Mouse (Mus musculus) frontal cortex, postnatal 10 days (tissue): Measurements from ENCODE around the gene Dennd6a.
"Not testable (repeated sequence)": the region's sequence is repeated elsewhere in the genome, so short reads cannot be mapped to it uniquely, and the experiment has no call there.

Experiments used
- DNase-seq, 2 experiments: peaks; one replicate each; pipeline ENCODE4 v3.0.0; 2022; ENCODE audit warnings: low spot score in 2 of 2, mixed read lengths in 1 of 2

Dennd6a gene

DNA sequence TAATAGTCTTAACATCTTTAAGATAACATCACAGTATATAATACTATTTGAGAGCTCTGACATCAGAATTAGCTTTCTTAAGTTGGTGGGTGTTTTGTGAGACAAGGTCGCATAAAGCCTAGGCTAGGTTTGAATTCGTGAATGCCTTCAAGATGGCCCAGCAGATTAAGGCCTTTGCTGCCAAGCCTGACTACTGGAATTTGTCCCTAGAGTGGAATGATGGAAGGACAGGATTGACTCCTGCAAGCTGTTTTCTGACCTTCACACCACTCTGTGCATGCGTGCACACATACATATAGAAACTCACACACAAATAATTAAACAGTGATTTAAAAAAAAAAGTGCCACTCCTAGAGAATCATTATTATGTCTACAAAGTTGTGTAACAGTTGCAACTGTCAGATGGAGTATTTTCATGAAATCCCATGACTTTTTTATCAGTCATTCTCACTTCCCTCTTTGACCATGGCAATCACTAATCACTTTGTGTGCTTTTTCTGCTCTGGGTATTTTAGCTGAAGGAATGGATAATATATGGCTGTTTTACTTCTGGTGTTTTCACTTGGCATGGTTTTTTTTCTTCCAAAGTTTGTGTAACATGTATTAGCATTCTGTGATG, 69.5 kb downstream of the Dennd6a start:
- DNase-seq = no peak

DNA sequence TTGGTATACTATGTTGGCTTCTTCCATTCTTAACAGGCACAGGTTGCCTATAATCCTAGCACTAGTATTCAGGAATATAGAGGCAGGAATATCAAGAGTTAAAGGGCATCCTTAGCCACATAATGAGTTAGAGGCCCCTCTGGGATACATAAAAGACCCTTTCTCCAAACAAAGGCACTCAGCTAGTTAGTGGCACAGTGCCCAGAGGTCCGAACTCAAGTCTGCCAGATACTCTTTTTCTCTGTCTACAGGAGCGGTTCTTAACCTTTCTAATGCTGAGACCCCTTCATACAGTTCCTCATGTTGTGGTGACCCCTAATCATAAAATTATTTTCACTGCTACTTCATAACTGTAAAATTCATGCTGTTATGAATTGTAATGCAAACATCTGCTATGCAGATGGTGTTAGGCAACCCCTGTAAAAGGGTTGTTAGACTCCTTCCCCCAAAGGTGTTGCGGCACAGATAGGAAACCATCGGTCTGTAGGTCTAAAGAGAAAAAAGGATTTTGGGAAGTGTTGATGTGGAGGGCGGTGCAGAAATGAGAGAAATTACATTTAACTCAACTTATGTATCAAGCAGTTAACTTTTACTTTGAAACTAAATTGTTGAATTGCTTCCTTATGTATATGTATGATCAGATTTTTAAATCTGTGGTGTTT, 72.5 kb downstream of the Dennd6a start:
- peak in 1 of 2 experiments; percentile 22 for DNase-seq

DNA sequence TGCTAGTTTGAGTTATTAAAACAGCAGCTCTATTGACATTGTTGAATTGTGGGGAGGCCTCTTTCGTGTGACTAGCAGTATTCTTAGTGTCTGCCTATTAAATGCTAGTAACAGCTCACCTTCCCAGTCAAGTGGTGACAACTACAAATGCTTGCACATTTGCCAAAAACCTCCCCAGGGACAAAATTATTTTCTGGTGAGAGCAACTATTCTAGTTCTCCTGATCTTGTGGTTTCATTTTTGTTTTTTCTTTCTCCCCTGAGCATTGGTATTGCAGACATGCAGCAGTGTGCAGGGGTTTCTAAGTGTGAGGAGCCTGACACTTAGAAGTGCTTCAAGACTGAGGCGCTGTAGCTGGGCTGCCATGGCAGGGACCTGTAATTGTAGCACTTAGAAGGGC, 74.2 kb downstream of the Dennd6a start:
- DNase-seq = no peak

GRCm38 (mm10) chr14:26651901-26652300, 78.2 kb downstream of the Dennd6a start:
- no peak for DNase-seq

DNA sequence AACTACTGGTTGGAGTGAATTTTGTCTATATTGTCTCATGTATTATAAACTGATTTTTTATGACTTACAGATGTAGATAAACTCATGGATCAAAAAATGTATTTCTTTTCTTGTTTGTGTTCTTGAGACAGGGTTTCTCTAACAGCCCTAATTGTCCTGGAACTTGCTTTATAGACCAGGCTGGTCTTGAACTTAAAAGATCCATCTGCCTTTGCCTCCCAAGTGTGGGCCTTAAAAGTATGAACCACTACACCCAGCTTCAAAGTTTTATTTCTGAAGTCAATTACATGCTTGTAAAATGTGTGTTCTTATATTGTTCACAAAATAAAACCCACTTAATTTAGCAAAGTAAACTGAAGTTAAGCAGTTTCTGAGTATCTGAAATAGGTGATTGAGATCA, 84.5 kb downstream of the Dennd6a start:
- no peak for DNase-seq

DNA sequence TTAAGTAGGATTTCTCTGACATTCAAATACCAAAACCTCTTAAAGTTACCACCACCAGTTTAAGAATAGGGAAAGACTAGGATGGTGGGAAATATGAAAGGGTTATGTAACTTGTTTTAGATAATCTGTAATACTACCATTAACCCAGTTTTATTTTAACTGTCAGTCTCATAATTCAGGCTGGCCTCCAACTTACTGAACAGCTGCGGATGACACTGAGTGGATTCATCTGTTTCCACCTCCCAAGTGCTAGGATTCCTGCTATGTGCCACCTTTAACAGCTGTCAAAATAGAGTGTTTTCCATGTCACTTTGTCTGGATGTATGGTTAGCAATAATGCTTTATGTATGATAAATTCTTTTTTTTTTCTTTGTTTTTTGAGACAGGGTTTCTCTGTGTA, 86.6 kb downstream of the Dennd6a start:
- no peak for DNase-seq

DNA sequence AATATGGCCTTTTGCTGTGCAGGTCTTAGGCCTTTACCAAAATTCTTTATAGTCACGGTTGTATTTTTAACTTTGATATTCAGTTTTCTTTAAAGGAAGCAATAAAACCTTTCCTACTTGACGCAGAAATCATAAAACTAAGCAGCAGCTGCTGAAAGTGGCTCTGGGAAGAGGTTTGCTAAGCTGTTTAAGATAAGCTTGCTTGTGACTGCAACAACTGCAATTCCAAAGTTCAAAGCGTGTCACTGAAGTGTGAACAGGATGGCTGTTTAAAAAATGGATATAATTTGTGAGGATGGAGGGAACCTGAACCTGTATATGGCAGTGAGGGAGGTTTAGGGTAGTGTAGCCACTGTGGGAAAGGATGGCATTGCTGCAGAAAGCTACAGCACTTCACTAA, 88.4 kb downstream of the Dennd6a start:
- DNase-seq = no peak

DNA sequence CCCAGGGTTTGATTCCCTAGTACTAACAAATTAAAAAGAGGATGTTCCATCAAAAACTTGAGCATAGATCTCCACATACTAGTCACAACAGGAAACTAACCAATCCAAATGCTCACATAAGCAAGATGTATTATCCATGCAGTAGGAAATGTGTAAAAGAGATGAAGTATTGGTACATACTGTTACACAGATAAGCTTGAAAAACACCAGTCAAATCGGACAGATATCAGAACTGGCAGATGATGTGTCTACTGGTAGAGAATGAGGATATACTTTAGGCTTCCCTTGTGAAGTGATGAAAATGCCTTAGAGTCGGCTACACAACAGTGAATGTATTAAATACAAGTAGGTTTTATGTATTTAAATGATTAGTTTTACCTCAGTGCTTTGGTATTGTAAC, 88.8 kb downstream of the Dennd6a start:
- DNase-seq = no peak

DNA sequence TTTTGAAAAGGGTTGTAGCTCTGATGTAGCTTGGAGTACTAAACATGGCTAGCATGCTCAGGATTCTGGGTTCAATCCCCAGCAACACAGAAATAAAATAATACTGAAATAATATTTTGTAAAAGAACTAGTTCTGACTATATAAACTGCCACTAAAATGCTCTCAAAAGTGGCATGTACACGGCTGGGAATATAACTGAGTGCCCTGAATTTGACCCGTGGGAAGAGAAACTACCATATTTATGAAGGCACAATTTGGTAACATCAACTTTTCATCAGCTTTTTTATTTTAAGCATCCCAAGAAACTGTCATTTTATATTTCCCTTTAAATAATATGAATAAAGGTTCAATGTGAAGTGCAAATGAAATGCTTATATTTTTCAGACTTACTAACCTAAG, 90.2 kb downstream of the Dennd6a start:
- no peak for DNase-seq

DNA sequence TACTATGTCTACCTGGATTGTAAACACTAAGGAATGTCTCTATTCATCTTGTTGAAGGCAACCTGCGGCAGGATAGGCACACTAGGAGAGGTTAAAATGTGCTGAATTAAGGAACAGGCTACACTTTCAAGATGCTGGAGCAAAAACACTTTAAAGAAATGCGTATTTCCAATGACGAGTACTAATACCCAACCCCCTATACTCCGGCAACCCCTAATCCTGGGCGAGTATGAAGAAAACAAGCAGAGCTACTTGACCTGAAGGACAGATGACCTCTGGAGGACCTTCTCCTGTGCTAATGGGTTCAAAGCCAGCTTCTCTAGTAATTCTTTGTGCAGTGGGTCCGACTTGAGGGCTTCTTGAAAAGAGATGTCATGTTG, 94.3 kb downstream of the Dennd6a start:
- DNase-seq = no peak

GRCm38 (mm10) chr14:26668371-26669291, 95.0 kb downstream of the Dennd6a start:
- DNase-seq = peak in 1 of 2 experiments; percentile 8

- peak; percentile 74 to 86 for DNase-seq
These were observed 95.8 kb downstream of the Dennd6a start, which contains the start of gene Pde12 for GRCm38 (mm10) chr14:26669292-26670073. Gene Pde12 (minus strand): TSS chr14:26669883.

DNA sequence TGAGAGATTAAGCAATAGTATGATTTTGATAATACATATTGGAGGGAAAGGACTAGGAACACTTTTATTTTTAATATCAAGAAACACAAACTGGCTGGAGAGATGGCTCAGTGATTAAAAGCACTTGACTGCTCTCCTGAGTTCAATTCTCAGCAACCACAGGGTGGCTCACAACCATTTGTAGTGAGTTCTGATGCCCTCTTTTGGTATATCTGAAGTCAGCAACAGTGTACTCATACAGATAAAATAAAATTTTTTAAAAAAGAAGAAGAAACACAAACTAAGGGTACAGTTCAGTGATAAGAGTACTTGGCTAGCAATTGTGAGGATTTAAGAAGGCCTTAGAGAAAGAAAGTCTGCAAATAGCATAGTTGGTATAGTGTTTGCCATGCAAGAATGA, 97.3 kb downstream of the Dennd6a start:
- no peak for DNase-seq

GRCm38 (mm10) chr14:26671870-26672615, 98.4 kb downstream of the Dennd6a start:
- not testable (repeated sequence) for DNase-seq

GRCm38 (mm10) chr14:26674476-26675169, 101.0 kb downstream of the Dennd6a start:
- not testable (repeated sequence) for DNase-seq

DNA sequence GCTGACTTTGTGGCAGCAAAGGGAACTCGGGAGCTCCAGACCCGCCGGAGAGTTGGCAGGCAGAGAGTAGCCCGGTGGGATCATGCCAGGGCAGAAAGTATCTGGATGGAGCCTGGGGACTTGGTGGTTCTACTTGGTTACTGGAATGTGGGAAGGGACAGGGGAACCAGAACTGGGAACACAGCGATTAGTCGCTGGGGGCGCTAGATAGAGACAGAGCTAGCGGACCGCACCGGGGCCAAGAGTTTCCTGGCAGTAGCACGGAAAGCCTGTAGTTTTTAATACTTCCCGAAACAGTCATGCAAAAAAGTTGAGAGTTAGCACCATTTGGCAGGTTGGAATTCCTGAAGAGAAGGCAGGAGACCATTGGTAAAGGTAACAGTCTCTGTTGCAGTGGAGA, 101.7 kb downstream of the Dennd6a start:
- DNase-seq = no peak

DNA sequence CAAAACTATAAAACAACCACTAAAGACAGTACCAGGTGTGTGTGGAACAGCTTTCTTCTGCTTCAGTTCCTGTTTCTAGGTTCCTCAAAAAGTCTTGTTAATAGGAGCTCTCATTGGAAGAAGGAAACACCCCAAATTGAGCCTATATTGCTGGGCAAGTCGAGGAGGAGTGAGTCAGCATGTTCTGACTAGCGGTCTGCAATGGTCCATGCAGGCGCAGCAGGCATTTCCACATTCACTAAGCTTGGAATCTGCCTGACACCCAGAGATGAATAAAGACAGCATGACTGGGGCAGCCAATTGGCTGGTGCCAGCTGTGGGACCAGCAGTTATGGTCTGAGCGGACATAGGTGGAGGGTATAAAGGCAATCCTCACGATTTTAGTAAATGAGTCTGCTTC, 102.1 kb downstream of the Dennd6a start:
- no peak for DNase-seq
